Mouse (Mus musculus): ENCODE measurements around the gene Zfp987.
"Not testable (repeated sequence)": the region's sequence is repeated elsewhere in the genome, so short reads cannot be mapped to it uniquely, and the experiment has no call there.

Gene Zfp987

GRCm38 (mm10) chr4:146096998-146097397 is at the start of gene Zfp987:
Gene Zfp987 (plus strand): TSS chr4:146097298.
- DNase-seq = not testable (repeated sequence)

- not testable (repeated sequence) for DNase-seq
These were observed 44.6 kb upstream of the Zfp987 start for GRCm38 (mm10) chr4:146052536-146052935.

- DNase-seq = not testable (repeated sequence)
These were observed 43.7 kb upstream of the Zfp987 start for GRCm38 (mm10) chr4:146053445-146053844.

GRCm38 (mm10) chr4:146055335-146055734 is 41.8 kb upstream of the Zfp987 start:
- DNase-seq = no peak

GRCm38 (mm10) chr4:146058646-146059045 is 38.5 kb upstream of the Zfp987 start:
- DNase-seq = not testable (repeated sequence)

GRCm38 (mm10) chr4:146059078-146059477 is 38.0 kb upstream of the Zfp987 start:
- DNase-seq = not testable (repeated sequence)

- not testable (repeated sequence) for DNase-seq
These were observed 37.0 kb upstream of the Zfp987 start for GRCm38 (mm10) chr4:146059974-146060693.

- DNase-seq = not testable (repeated sequence)
These were observed 36.0 kb upstream of the Zfp987 start for GRCm38 (mm10) chr4:146061082-146061481.

GRCm38 (mm10) chr4:146062021-146062420 is 35.1 kb upstream of the Zfp987 start:
- DNase-seq = not testable (repeated sequence)

GRCm38 (mm10) chr4:146063001-146063400 is 34.1 kb upstream of the Zfp987 start:
- DNase-seq = not testable (repeated sequence)

- DNase-seq = not testable (repeated sequence)
These were observed 33.5 kb upstream of the Zfp987 start for GRCm38 (mm10) chr4:146063621-146064020.

GRCm38 (mm10) chr4:146064807-146065206 is 32.3 kb upstream of the Zfp987 start:
- not testable (repeated sequence) for DNase-seq

GRCm38 (mm10) chr4:146066932-146067580 is 30.0 kb upstream of the Zfp987 start:
- not testable (repeated sequence) for DNase-seq

- DNase-seq = not testable (repeated sequence)
These were observed 29.5 kb upstream of the Zfp987 start for GRCm38 (mm10) chr4:146067594-146067993.

GRCm38 (mm10) chr4:146073264-146073663 is 23.8 kb upstream of the Zfp987 start:
- not testable (repeated sequence) for DNase-seq

GRCm38 (mm10) chr4:146101448-146101847 is 4.3 kb downstream of the Zfp987 start:
- DNase-seq = not testable (repeated sequence)

GRCm38 (mm10) chr4:146156524-146156923 is 59.4 kb downstream of the Zfp987 start, which contains the start of gene Zfp600:
Gene Zfp600 (plus strand): TSS chr4:146156824.
- DNase-seq = not testable (repeated sequence)

- not testable (repeated sequence) for DNase-seq
These were observed 65.8 kb downstream of the Zfp987 start for GRCm38 (mm10) chr4:146162893-146163292.

GRCm38 (mm10) chr4:146167202-146167832 is 70.2 kb downstream of the Zfp987 start:
- not testable (repeated sequence) for DNase-seq

- DNase-seq = not testable (repeated sequence)
These were observed 70.9 kb downstream of the Zfp987 start for GRCm38 (mm10) chr4:146167879-146168532.

- not testable (repeated sequence) for DNase-seq
These were observed 71.7 kb downstream of the Zfp987 start for GRCm38 (mm10) chr4:146168730-146169215.

- DNase-seq = not testable (repeated sequence)
These were observed 76.5 kb downstream of the Zfp987 start for GRCm38 (mm10) chr4:146173378-146174226.

Data from right cerebral cortex, postnatal 14 days (tissue).